Mouse (Mus musculus): ENCODE measurements around the gene Srsf5. TPM values are rescaled to one million over a fixed set of nuclear protein-coding genes. Genes with fewer than 3 reads are reported as not detected.

Srsf5 gene
- polyA plus RNA-seq, 1 experiment from 2014 or later, result 461 TPM

- 83% methylated on average over 1 of the region's 1 CpGs for WGBS
- no peaks in the 10 kb centered on the region for H3K36me3 ChIP-seq (ENCODE audit: control insufficient read depth, insufficient read depth, low read length)
- H3K9ac ChIP-seq (ENCODE audit: low read length), result no peak overlapping the region
- DNase-seq (ENCODE audit: low spot score) (no peak), ATAC-seq (replicated peaks; ENCODE audit: low FRiP score) (no peak)
- H3K9me3 ChIP-seq (ENCODE audit: control insufficient read depth, low read length), result peaks cover 3% of the 10 kb centered on the region; the same call in 1 of the 2 replicates
- peaks cover 6% of the 10 kb centered on the region for H3K4me1 ChIP-seq (replicated peaks; ENCODE audit: control insufficient read depth, insufficient read depth, low read length)
- H3K27ac ChIP-seq (ENCODE audit: low read depth, low read length), result no peak overlapping the region
- no peak overlapping the region for H3K4me3 ChIP-seq (ENCODE audit: low read depth, low read length)
- no peak overlapping the region for H3K4me2 ChIP-seq (ENCODE audit: low read depth, low read length, severe bottlenecking)
- H3K27me3 ChIP-seq (ENCODE audit: control insufficient read depth, insufficient read depth, low read length), result peaks cover 2% of the 10 kb centered on the region; the same call in 1 of the 2 replicates
Measured at GRCm38 (mm10) chr12:80993773-80994172, 48.5 kb downstream of the Srsf5 start.

GRCm38 (mm10) chr12:80995326-80995725, 50.0 kb downstream of the Srsf5 start:
- no peak overlapping the region for H3K27ac ChIP-seq (ENCODE audit: low read depth, low read length)
- peaks cover 10% of the 10 kb centered on the region for H3K4me1 ChIP-seq (replicated peaks; ENCODE audit: control insufficient read depth, insufficient read depth, low read length)
- H3K4me3 ChIP-seq (ENCODE audit: low read depth, low read length), result no peak overlapping the region
- no peak overlapping the region for H3K9ac ChIP-seq (ENCODE audit: low read length)
- no peaks in the 10 kb centered on the region for H3K36me3 ChIP-seq (ENCODE audit: control insufficient read depth, insufficient read depth, low read length)
- ATAC-seq (replicated peaks; ENCODE audit: low FRiP score) (no peak), DNase-seq (ENCODE audit: low spot score) (no peak)
- no peak overlapping the region for H3K4me2 ChIP-seq (ENCODE audit: low read depth, low read length, severe bottlenecking)
- H3K9me3 ChIP-seq (ENCODE audit: control insufficient read depth, low read length), result peaks cover 3% of the 10 kb centered on the region; the same call in 1 of the 2 replicates
- WGBS, result 85% methylated on average over 4 of the region's 4 CpGs
- peaks cover 7% of the 10 kb centered on the region; the same call in 1 of the 2 replicates for H3K27me3 ChIP-seq (ENCODE audit: control insufficient read depth, insufficient read depth, low read length)

GRCm38 (mm10) chr12:80997652-80998051, 52.3 kb downstream of the Srsf5 start:
- H3K36me3 ChIP-seq (ENCODE audit: control insufficient read depth, insufficient read depth, low read length), result no peaks in the 10 kb centered on the region
- H3K9me3 ChIP-seq (ENCODE audit: control insufficient read depth, low read length), result peaks cover 3% of the 10 kb centered on the region; the same call in 1 of the 2 replicates
- H3K27ac ChIP-seq (ENCODE audit: low read depth, low read length), result no peak overlapping the region
- no peak overlapping the region for H3K9ac ChIP-seq (ENCODE audit: low read length)
- DNase-seq (ENCODE audit: low spot score) (peak; percentile 43), ATAC-seq (replicated peaks; ENCODE audit: low FRiP score) (no peak)
- H3K27me3 ChIP-seq (ENCODE audit: control insufficient read depth, insufficient read depth, low read length), result peaks cover 7% of the 10 kb centered on the region; the same call in 1 of the 2 replicates
- 69% methylated on average over 4 of the region's 4 CpGs for WGBS
- no peak overlapping the region for H3K4me3 ChIP-seq (ENCODE audit: low read depth, low read length)
- H3K4me1 ChIP-seq (replicated peaks; ENCODE audit: control insufficient read depth, insufficient read depth, low read length), result peaks cover 7% of the 10 kb centered on the region; the same call in 1 of the 2 replicates
- H3K4me2 ChIP-seq (ENCODE audit: low read depth, low read length, severe bottlenecking), result no peak overlapping the region

GRCm38 (mm10) chr12:80998528-80999221, 53.4 kb downstream of the Srsf5 start:
- peaks cover 15% of the 10 kb centered on the region; the same call in 1 of the 2 replicates for H3K4me1 ChIP-seq (replicated peaks; ENCODE audit: control insufficient read depth, insufficient read depth, low read length)
- H3K36me3 ChIP-seq (ENCODE audit: control insufficient read depth, insufficient read depth, low read length), result no peaks in the 10 kb centered on the region
- H3K9me3 ChIP-seq (ENCODE audit: control insufficient read depth, low read length), result peaks cover 3% of the 10 kb centered on the region; the same call in 1 of the 2 replicates
- WGBS, result 3% methylated on average over 33 of the region's 33 CpGs
- H3K4me2 ChIP-seq (ENCODE audit: low read depth, low read length, severe bottlenecking), result peak overlapping the region; percentile 45
- H3K9ac ChIP-seq (ENCODE audit: low read length), result peak overlapping the region; percentile 41
- peak overlapping the region; percentile 6; the same call in 1 of the 2 replicates for H3K4me3 ChIP-seq (ENCODE audit: low read depth, low read length)
- peak; percentile 72 for DNase-seq (ENCODE audit: low spot score)
- H3K27me3 ChIP-seq (ENCODE audit: control insufficient read depth, insufficient read depth, low read length), result peaks cover 7% of the 10 kb centered on the region; the same call in 1 of the 2 replicates
- peak overlapping the region; percentile 68 for H3K27ac ChIP-seq (ENCODE audit: low read depth, low read length)
- ATAC-seq (replicated peaks; ENCODE audit: low FRiP score), result peak; percentile 38; the same call in 1 of the 2 replicates

Other genes starting within 250 kb of the Srsf5 start
- gene Ccdc177, start 184.8 kb upstream of the Srsf5 start, polyA plus RNA-seq (2014; fragmentation: Nextera tagmentation; extraction: Ambion mirVana), result 5.1 and 6.8 TPM in 2 replicates
- 19.9 and 21.5 TPM in 2 replicates for gene Susd6, start 155.0 kb upstream of the Srsf5 start, polyA plus RNA-seq (2014; fragmentation: Nextera tagmentation; extraction: Ambion mirVana)
- gene Slc10a1, start 23.2 kb downstream of the Srsf5 start, polyA plus RNA-seq (2014; fragmentation: Nextera tagmentation; extraction: Ambion mirVana), result 0.63 and 0.67 TPM in 2 replicates
- gene Smoc1, start 81.3 kb downstream of the Srsf5 start, polyA plus RNA-seq (2014; fragmentation: Nextera tagmentation; extraction: Ambion mirVana), result 6.7 and 6.8 TPM in 2 replicates

Data from forebrain, embryonic 11.5 days (tissue).